9 mouse cellular contexts compared by ENCODE assay signal in the genomic region with DNA sequence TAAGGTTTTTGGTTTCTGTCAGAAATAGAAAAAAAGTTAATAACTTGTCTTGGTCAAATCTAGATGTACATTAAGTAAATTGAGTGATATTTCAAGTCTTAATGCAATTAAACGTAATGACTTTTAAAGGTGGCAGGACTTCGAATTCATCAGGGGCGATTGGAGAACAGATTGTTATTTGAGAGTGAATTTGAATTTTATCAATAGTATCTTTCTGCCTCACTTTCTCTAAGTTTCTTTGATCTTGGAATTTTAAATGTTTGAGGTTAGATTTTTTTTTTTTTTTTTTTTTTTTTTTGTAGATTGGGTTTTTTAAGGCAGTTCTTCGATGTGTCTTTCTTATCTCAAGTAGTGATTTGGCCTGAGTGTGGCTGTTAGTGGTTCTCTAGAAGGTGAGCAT. TPM values are rescaled to one million over a fixed set of nuclear protein-coding genes. Genes with fewer than 3 reads are reported as not detected.
DNase-seq lines count a peak whose midpoint lies in the region; ATAC-seq and TF ChIP-seq lines count a peak whose summit lies in the region.
"Had no signal": no experiment of that assay in that cellular context is flagged by ENCODE, and none has a peak within 500 bp of the region (broad histone marks: within the 10 kb centered on the region; RNA-seq: fewer than 3 reads in every experiment).

No protein-coding gene starts in this region.

- H3K4me2 ChIP-seq in forebrain, postnatal 0 days (ENCODE audit: low read depth), result peak overlapping the region; percentile 97
- H3K4me2 ChIP-seq in limb, embryonic 15.5 days, result peak overlapping the region; percentile 47
- peak overlapping the region; percentile 95 for H3K4me2 ChIP-seq in neural tube, embryonic 15.5 days

- no peak for TF ChIP-seq CTCF in liver, adult 2 months (IDR thresholded peaks at IDR 0.05; ENCODE audit: low read depth, low read length)
- TF ChIP-seq CTCF in forebrain, postnatal 0 days (IDR thresholded peaks at IDR 0.05; ENCODE audit: low read depth), result no peak

- peaks cover 19% of the 10 kb centered on the region for H3K4me1 ChIP-seq in liver, adult 2 months (ENCODE audit: control insufficient read depth, insufficient read depth, low read length)
- peaks cover 4% of the 10 kb centered on the region; the same call in 1 of the 2 replicates for H3K4me1 ChIP-seq in forebrain, postnatal 0 days (ENCODE audit: insufficient read depth)
- peaks cover 25% of the 10 kb centered on the region for H3K4me1 ChIP-seq in limb, embryonic 15.5 days
- H3K4me1 ChIP-seq in neural tube, embryonic 15.5 days, result peaks cover 42% of the 10 kb centered on the region

- TF ChIP-seq POLR2A in liver, adult 2 months (IDR thresholded peaks at IDR 0.05; ENCODE audit: extremely low read depth, insufficient read depth, low read length), result no peak

- H3K36me3 ChIP-seq in liver, adult 2 months (ENCODE audit: control insufficient read depth, insufficient read depth, low read length), result peaks cover 28% of the 10 kb centered on the region
- peaks cover 22% of the 10 kb centered on the region for H3K36me3 ChIP-seq in forebrain, postnatal 0 days (ENCODE audit: insufficient read depth)
- H3K36me3 ChIP-seq in limb, embryonic 15.5 days, result peaks cover 28% of the 10 kb centered on the region
- H3K36me3 ChIP-seq in neural tube, embryonic 15.5 days, result peaks cover 22% of the 10 kb centered on the region

- H3K79me2 ChIP-seq in liver, adult 2 months (ENCODE audit: control insufficient read depth, insufficient read depth, low read length), result peaks cover 40% of the 10 kb centered on the region; the same call in 1 of the 2 replicates

- ATAC-seq in forebrain, postnatal 0 days, result no peak
- ATAC-seq in limb, embryonic 15.5 days (ENCODE audit: insufficient number of reproducible peaks, low FRiP score, low TSS enrichment, low read depth), result no peak
- no peak for ATAC-seq in neural tube, embryonic 15.5 days (ENCODE audit: low FRiP score)

- no peaks in the 10 kb centered on the region for H3K9me3 ChIP-seq in forebrain, postnatal 0 days (ENCODE audit: low read length)
- H3K9me3 ChIP-seq in limb, embryonic 15.5 days, result no peaks in the 10 kb centered on the region
- no peaks in the 10 kb centered on the region for H3K9me3 ChIP-seq in neural tube, embryonic 15.5 days (replicated peaks)

- 25% methylated on average over 4 of the region's 4 CpGs for whole genome bisulfite sequencing in liver, adult 2 months
- WGBS in forebrain, postnatal 0 days, result 55% methylated on average over 4 of the region's 4 CpGs
- WGBS in limb, embryonic 15.5 days, result 39% methylated on average over 4 of the region's 4 CpGs
- whole genome bisulfite sequencing in neural tube, embryonic 15.5 days, result 58% methylated on average over 4 of the region's 4 CpGs

- H3K27ac ChIP-seq in liver, adult 2 months (replicated peaks; ENCODE audit: insufficient read depth, low read depth, low read length), result no peak overlapping the region
- H3K27ac ChIP-seq in forebrain, postnatal 0 days (ENCODE audit: low read depth, low read length), result no peak overlapping the region
- no peak overlapping the region for H3K27ac ChIP-seq in limb, embryonic 15.5 days
- H3K27ac ChIP-seq in neural tube, embryonic 15.5 days (replicated peaks), result no peak overlapping the region

- H3K4me3 ChIP-seq in liver, adult 2 months (ENCODE audit: insufficient read depth, low read depth, low read length), result peak overlapping the region; percentile 28; the same call in 1 of the 2 replicates
- peak overlapping the region; percentile 100; the same call in 1 of the 2 replicates for H3K4me3 ChIP-seq in forebrain, postnatal 0 days (ENCODE audit: low read depth, low read length)
- peak overlapping the region; percentile 98; the same call in 1 of the 2 replicates for H3K4me3 ChIP-seq in limb, embryonic 15.5 days
- H3K4me3 ChIP-seq in neural tube, embryonic 15.5 days (replicated peaks), result peak overlapping the region; percentile 98

- no peak overlapping the region for H3K9ac ChIP-seq in liver, adult 2 months (ENCODE audit: low read depth, low read length)
- no peak overlapping the region for H3K9ac ChIP-seq in forebrain, postnatal 0 days
- H3K9ac ChIP-seq in limb, embryonic 15.5 days, result no peak overlapping the region
- H3K9ac ChIP-seq in neural tube, embryonic 15.5 days (replicated peaks), result no peak overlapping the region

- no peak for DNase-seq in liver, adult 2 months (ENCODE audit: extremely low read depth, low read depth, low spot score)
- DNase-seq in liver, result no peak
- no peak for DNase-seq in forebrain, postnatal 0 days
- no peak for DNase-seq in urinary bladder, postnatal 25 days (ENCODE audit: low spot score)
- DNase-seq in frontal cortex, postnatal 14 days (ENCODE audit: low spot score in 2 of 2), result no peak
- DNase-seq: cerebellum, postnatal 36 days; kidney, adult 9 months had no signal

- H3K27me3 ChIP-seq in liver, adult 2 months (ENCODE audit: control insufficient read depth, insufficient read depth, low read length), result no peaks in the 10 kb centered on the region
- no peaks in the 10 kb centered on the region for H3K27me3 ChIP-seq in forebrain, postnatal 0 days (ENCODE audit: insufficient read depth, low read length)
- no peaks in the 10 kb centered on the region for H3K27me3 ChIP-seq in limb, embryonic 15.5 days
- H3K27me3 ChIP-seq in neural tube, embryonic 15.5 days (replicated peaks), result no peaks in the 10 kb centered on the region

RNA-seq across cellular contexts. Expression of gene Ddx6, which starts 2.0 kb away (rescaled TPM):
- 58.4 and 58.7 TPM in 2 replicates for total RNA-seq in liver, adult 2 months (2014; rRNA removed)
- 8.4 and 8.8 TPM in 2 replicates for polyA plus RNA-seq in liver, adult 2 months (2012; rRNA removed)
- total RNA-seq in forebrain, postnatal 0 days (2014; rRNA removed), result 59.2 and 76.2 TPM in 2 replicates
- 11.1 and 18.3 TPM in 2 replicates for polyA plus RNA-seq in forebrain, postnatal 0 days (2015; fragmentation: Nextera tagmentation; extraction: Ambion mirVana)
- 17.7 and 18.4 TPM in 2 replicates for polyA plus RNA-seq in limb, embryonic 15.5 days (2015; fragmentation: Nextera tagmentation; extraction: Ambion mirVana)
- polyA plus RNA-seq in neural tube, embryonic 15.5 days (2015; fragmentation: Nextera tagmentation; extraction: Ambion mirVana), result 15.1 and 16.8 TPM in 2 replicates

RNA-seq across cellular contexts. Expression of gene Cxcr5, which starts 45.0 kb away (rescaled TPM):
- total RNA-seq in liver, adult 2 months (2014; rRNA removed), result 0.18 and 0.20 TPM in 2 replicates
- 0.24 and 1.4 TPM in 2 replicates for polyA plus RNA-seq in liver, adult 2 months (2012; rRNA removed)
- not detected in 2 replicates for total RNA-seq in forebrain, postnatal 0 days (2014; rRNA removed)
- not detected in 2 replicates for polyA plus RNA-seq in forebrain, postnatal 0 days (2015; fragmentation: Nextera tagmentation; extraction: Ambion mirVana)
- 0.24 and 0.46 TPM in 2 replicates for polyA plus RNA-seq in limb, embryonic 15.5 days (2015; fragmentation: Nextera tagmentation; extraction: Ambion mirVana)
- 0.26 TPM in 1 of 2 replicates, not detected in the other for polyA plus RNA-seq in neural tube, embryonic 15.5 days (2015; fragmentation: Nextera tagmentation; extraction: Ambion mirVana)

Comparison
In these comparisons a context has a peak if more than half of its experiments do, and no peak if none do; other contexts are left out.
1. H3K4me3 ChIP-seq: peak in every context shown above with its lines; median percentile 100 in forebrain, postnatal 0 days; 98 in limb, embryonic 15.5 days; 98 in neural tube, embryonic 15.5 days; 28 in liver, adult 2 months.
2. H3K4me2 ChIP-seq: peak in every context shown above with its lines; median percentile 97 in forebrain, postnatal 0 days; 95 in neural tube, embryonic 15.5 days; 47 in limb, embryonic 15.5 days.